Mouse (Mus musculus): ENCODE results near the gene Lrrc23.

DNA sequence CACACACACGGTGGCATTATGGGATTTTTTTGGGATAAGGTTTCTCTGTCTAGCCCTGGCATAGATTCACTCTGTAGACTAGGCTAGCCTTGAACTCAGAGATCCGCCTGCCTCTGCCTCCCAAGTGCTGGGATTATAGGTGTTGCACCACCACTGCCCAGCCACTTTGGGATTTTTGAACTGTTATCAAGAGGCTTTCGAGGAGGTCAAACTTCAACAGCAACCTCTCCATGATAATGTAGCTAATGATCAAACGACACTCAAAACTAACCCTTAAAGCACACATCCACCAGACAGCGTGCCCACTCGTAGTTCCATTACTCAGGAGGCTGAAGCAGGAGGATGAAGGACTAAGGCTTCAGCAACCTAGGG is 28.4 kb upstream of the Lrrc23 start:
- TF ChIP-seq POLR2A (IDR thresholded peaks at IDR 0.05; ENCODE audit: borderline replicate concordance, extremely low read depth, insufficient read depth, insufficient read length, poor library complexity, severe bottlenecking) (no peak), CTCF (IDR thresholded peaks at IDR 0.05; ENCODE audit: borderline replicate concordance, extremely low read depth, insufficient read depth, insufficient read length) (no peak)

Measured in brain, embryonic 14.5 days (tissue).